Mouse (Mus musculus): ENCODE results near the gene Ogfod3. TPM values are rescaled to one million over a fixed set of nuclear protein-coding genes. Genes with fewer than 3 reads are reported as not detected.

Ogfod3 gene
- total and polyA plus RNA-seq, 3 experiments = 12.3 to 12.7 TPM; not detected in 1

DNA sequence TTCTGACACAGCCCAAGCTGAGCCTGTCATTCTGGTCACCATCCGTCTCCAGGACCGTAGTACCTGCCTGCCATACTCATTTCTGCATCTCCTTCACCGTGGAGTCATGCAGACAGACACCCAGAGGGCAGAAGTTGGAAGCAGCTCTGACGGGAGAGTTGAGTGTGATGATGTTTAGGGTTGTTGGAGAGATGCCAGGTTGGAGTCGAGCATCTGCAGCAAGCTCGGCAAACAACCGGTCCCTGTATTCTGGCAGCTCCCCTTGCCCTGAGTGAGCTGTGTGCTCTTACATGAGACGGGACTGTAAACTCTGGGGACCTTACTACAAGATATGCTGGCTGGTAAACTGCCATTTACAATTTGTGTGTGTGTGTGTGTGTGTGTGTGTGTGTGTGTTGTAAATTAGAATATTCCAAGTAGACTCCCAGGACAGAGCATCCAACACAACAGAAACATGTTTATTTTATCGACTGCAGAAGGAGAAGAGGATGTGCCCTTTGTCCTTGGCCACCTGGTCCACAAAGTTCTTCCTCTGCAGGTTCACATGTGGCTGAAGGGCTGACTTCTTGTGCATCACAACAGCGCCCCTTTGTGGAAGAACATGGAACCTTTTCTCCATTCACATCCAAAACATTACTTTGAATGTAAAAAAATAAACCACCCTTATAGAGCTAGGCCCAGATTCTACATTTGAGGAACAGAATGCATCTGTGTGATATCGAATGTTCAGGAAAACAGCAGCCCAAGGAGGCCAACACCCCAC, 2.9 kb downstream of the Ogfod3 start:
- H3K36me3 ChIP-seq (ENCODE audit: control insufficient read depth in 1 of 2, insufficient read depth in 2 of 2, low read length in 2 of 2) = peaks cover 0 to 2% of the 10 kb centered on the region in 2 experiments; a peak in 1 of 4 replicates
- TF ChIP-seq CHD1 (IDR thresholded peaks at IDR 0.05; ENCODE audit: low read depth, low read length) (no peak), NRF1 (IDR thresholded peaks at IDR 0.05; ENCODE audit: insufficient read depth, low read depth, low read length, poor library complexity, severe bottlenecking) (no peak), JUND (IDR thresholded peaks at IDR 0.05; ENCODE audit: low read depth, low read length) (no peak), CTCF (IDR thresholded peaks at IDR 0.05 in 2 of 3, conservative IDR thresholded peaks at IDR 0.05 in 1 of 3; ENCODE audit: control insufficient read depth in 1 of 3, insufficient read depth in 1 of 3, low read depth in 2 of 3, low read length in 3 of 3, poor library complexity in 1 of 3, severe bottlenecking in 1 of 3) (peak; percentile 79 to 90 (median 82)), TAL1 (IDR thresholded peaks at IDR 0.05; ENCODE audit: low read length) (no peak), ZMIZ1 (IDR thresholded peaks at IDR 0.05; ENCODE audit: low read depth, low read length) (no peak), MAZ (IDR thresholded peaks at IDR 0.05; ENCODE audit: low read depth, low read length) (no peak), NELFE (IDR thresholded peaks at IDR 0.05; ENCODE audit: low read depth, low read length) (no peak), MAX (IDR thresholded peaks at IDR 0.05; ENCODE audit: low read length) (peak; percentile 28; the same call in 1 of the 2 replicates), MYC (IDR thresholded peaks at IDR 0.05; ENCODE audit: low read depth, low read length) (peak; percentile 83; the same call in 1 of the 2 replicates), ZC3H11A (IDR thresholded peaks at IDR 0.05; ENCODE audit: low read depth, low read length) (peak; percentile 58; the same call in 1 of the 2 replicates), ELF1 (IDR thresholded peaks at IDR 0.05; ENCODE audit: low read depth, low read length) (no peak), SIN3A (IDR thresholded peaks at IDR 0.05; ENCODE audit: low read length) (peak; percentile 44; the same call in 1 of the 2 replicates), EP300 (IDR thresholded peaks at IDR 0.05; ENCODE audit: low read depth in 1 of 2, low read length in 2 of 2) (no peak), RAD21 (IDR thresholded peaks at IDR 0.05; ENCODE audit: low read depth, low read length) (peak; percentile 86), SMC3 (IDR thresholded peaks at IDR 0.05; ENCODE audit: low read depth, low read length) (peak; percentile 73), ZNF384 (IDR thresholded peaks at IDR 0.05; ENCODE audit: low read depth, low read length) (peak; percentile 29; the same call in 1 of the 2 replicates), ETS1 (IDR thresholded peaks at IDR 0.05; ENCODE audit: low read depth, low read length) (no peak), MAFK (IDR thresholded peaks at IDR 0.05; ENCODE audit: borderline replicate concordance, low read depth, low read length) (no peak)
- peaks cover 0 to 4% of the 10 kb centered on the region in 2 experiments; a peak in 1 of 4 replicates for H3K4me1 ChIP-seq (ENCODE audit: control insufficient read depth in 1 of 2, insufficient read depth in 2 of 2, low read length in 2 of 2)
- H3K9ac ChIP-seq (ENCODE audit: control insufficient read depth, low read depth, low read length, poor library complexity, severe bottlenecking) = no peak overlapping the region
- no peaks in the 10 kb centered on the region; the same call in 1 of the 2 replicates for H3K79me2 ChIP-seq (ENCODE audit: control insufficient read depth, insufficient read depth, low read length, poor library complexity)
- no peak overlapping the region for H3K4me3 ChIP-seq (ENCODE audit: control insufficient read depth in 1 of 2, insufficient read depth in 1 of 2, low read depth in 2 of 2, low read length in 2 of 2)
- peak; percentile 86 for DNase-seq (ENCODE audit: low read depth, low spot score)
- no peaks in the 10 kb centered on the region for H3K9me3 ChIP-seq (replicated peaks; ENCODE audit: insufficient read depth, low read length)
- H3K27me3 ChIP-seq (ENCODE audit: control insufficient read depth in 1 of 2, insufficient read depth in 2 of 2, low read length in 2 of 2) = no peaks in the 10 kb centered on the region
- no peak overlapping the region for H3K27ac ChIP-seq (ENCODE audit: control insufficient read depth, low read depth, low read length)

DNA sequence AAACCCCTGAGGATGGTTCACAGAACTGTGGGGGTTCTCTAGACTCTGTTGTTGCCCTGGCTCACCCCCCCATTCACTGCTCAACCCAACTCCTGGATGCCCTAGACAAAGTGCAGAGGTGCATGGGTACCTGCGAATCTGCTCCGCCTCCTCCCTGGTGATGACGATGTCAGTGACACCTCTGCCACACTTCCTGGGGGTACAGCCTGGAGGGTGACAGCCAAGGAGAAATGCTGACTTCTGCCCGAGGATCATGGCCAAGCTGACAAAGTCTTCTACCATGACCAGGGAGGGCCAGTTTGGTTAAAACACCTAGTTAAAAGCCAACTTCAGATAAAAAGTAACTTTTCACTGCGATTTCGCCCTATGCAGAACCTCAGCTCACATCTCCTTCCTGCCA, 3.7 kb downstream of the Ogfod3 start:
- TF ChIP-seq ELF1 (IDR thresholded peaks at IDR 0.05; ENCODE audit: low read depth, low read length) = no peak
- no peak for TF ChIP-seq TCF12 (IDR thresholded peaks at IDR 0.05; ENCODE audit: low read depth, low read length)
- no peak for TF ChIP-seq EP300 (IDR thresholded peaks at IDR 0.05; ENCODE audit: low read depth in 1 of 2, low read length in 2 of 2)
- Histone ChIP-seq H3K27me3 (ENCODE audit: control insufficient read depth in 1 of 2, insufficient read depth in 2 of 2, low read length in 2 of 2) (no peaks in the 10 kb centered on the region), H3K9ac (ENCODE audit: control insufficient read depth, low read depth, low read length, poor library complexity, severe bottlenecking) (no peak overlapping the region), H3K79me2 (ENCODE audit: control insufficient read depth, insufficient read depth, low read length, poor library complexity) (no peaks in the 10 kb centered on the region; the same call in 1 of the 2 replicates), H3K4me1 (ENCODE audit: control insufficient read depth in 1 of 2, insufficient read depth in 2 of 2, low read length in 2 of 2) (peaks cover 0 to 4% of the 10 kb centered on the region in 2 experiments; a peak in 1 of 4 replicates), H3K27ac (ENCODE audit: control insufficient read depth, low read depth, low read length) (no peak overlapping the region), H3K4me3 (ENCODE audit: control insufficient read depth in 1 of 2, insufficient read depth in 1 of 2, low read depth in 2 of 2, low read length in 2 of 2) (no peak overlapping the region), H3K36me3 (ENCODE audit: control insufficient read depth in 1 of 2, insufficient read depth in 2 of 2, low read length in 2 of 2) (peaks cover 0 to 2% of the 10 kb centered on the region in 2 experiments; a peak in 1 of 4 replicates), H3K9me3 (replicated peaks; ENCODE audit: insufficient read depth, low read length) (no peaks in the 10 kb centered on the region)
- DNase-seq (ENCODE audit: low read depth, low spot score) = no peak
